Mouse (Mus musculus) G1E-ER4 (cell line): ENCODE data around the gene Rnf13. TPM values are rescaled to one million over a fixed set of nuclear protein-coding genes. Genes with fewer than 3 reads are reported as not detected.

Experiments
- GATA1 ChIP-seq: IDR thresholded peaks from one replicate; pipeline ENCODE4 v1.8.0; 2012; ENCODE audit warnings: low read length, inconsistent platforms
- polyA plus RNA-seq: library from polyadenylated mRNA; stranded (reverse); fragments of >175 nt; gene quantifications from 2 replicates; pipeline ENCODE4 v1.2.3, GENCODE M21; 2012

Rnf13 gene
- 0.10 and 0.22 TPM in 2 replicates for polyA plus RNA-seq

DNA sequence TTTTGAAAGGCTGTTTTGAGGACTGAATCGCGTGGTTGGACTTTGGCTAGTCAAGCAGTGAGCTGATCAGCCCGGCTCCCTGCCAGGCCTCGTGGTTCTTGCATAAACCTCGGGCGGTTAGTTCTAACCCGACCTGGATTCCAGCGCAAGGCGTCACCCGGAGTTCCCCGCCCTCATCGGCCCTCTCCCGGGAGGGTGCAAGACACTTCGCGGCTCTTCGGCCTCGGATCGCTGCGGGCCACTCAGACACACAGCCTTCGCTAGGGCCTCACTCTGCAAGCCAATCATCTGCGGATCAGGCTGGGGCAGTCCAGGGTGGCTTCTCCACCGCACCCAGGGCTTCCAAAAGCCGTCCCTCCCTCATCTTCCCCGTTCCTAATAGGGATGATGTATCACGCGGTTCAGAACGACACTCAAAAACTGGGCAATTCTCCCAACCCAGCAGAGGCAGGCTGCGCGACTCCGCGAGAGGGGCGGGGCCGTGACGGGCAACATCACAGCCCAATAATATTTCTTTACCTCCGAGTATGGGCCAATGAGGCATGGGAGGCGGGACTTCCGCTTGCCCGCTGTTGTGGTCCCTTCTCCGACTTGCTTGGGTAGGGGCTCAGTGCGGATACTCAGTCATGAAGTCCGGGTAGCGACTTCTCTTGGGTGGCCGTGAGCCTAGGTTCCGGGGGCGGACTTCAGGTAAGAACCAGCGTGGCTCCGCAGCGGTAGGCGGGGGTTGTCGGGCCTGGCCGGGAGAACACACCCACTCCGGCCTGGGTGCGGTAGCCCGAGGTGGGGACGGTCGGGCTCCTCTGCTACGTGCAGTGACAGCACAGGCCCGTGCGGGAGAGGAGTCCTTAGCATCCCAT, at the start of gene Rnf13:
Rnf13 (plus strand) TSS at position 552 of the 860 bp plus-strand sequence.
- no peak for TF ChIP-seq GATA1

DNA sequence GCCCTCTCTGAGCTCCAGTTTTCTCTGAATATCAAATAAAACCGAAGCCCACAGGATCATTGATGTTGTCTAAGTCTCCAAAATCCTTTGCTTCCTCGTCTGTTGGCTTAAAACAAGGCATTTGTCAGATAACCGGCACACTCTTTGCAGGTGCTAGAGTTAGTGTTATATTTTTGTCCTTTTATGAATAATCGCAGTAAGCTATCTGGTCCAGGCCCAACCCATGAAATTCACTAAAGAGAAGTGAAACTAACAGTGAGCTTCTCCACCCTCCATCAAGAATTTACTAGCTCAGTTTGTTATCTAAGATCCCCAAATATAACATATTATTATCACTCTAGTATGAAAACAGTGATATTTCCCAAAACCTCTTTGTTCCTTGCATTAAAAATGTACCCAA, 44.1 kb upstream of the Rnf13 start:
- no peak for TF ChIP-seq GATA1

DNA sequence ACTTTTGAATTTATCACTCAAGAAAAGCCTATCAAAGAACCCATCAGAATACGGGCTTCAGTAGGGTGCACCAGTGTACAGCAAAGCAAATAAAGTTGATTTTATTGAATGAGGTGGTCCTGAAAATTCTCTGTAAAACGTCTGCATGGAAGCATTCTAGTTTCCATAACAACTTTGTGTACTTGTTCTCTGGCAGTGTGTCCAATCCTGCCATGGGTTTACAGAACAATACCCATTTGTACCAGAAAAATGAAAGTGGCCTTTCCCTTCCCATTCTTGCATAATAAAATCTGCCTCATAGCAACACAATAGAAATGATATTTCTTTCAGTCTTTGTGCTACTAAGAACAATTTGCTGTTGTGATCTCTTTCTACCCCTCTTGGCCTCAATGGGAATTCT, 43.1 kb upstream of the Rnf13 start, which contains the start of gene Ankub1:
Ankub1 (minus strand) TSS at position 81 of the 400 bp plus-strand sequence.
- TF ChIP-seq GATA1: no peak

DNA sequence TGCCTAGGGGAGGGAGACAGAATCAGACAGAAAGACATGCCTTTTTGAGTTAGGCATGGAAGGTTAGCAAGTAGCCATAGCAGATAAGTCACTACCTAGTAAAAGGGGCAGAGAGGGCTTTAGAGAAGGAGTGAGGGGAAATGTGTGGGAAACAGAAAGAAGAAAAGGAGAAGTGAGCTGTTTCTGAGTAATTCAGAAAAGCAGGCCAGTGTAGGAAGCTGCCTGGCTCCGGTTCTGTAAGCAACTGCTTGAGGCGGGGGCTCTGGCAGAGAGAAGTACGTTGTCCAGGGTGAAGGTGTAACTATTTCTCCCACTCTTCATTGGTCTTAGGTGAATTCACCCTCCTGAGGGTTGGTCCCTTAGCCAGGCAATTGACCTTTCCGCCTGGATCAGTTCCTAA, 39.6 kb upstream of the Rnf13 start:
- TF ChIP-seq GATA1: no peak

DNA sequence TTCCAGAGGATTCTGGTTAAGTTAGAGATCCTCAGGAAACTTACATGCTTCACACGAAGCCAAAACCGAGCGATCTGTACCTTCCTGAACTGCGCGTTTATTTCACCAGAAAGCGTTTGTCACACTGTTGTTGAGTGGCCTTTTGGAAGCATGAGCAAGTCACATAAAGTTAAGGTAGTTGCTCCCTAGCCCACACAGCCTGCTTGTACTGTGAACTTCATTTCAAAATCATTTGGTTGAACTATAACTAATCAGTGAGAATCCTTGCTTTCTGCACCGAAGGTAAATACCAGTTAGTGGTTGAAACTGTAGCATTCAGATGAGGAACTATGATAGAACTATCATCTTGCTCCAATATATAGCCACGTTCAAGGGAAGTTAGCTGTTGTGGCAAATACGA, 39.1 kb upstream of the Rnf13 start:
- TF ChIP-seq GATA1: no peak

DNA sequence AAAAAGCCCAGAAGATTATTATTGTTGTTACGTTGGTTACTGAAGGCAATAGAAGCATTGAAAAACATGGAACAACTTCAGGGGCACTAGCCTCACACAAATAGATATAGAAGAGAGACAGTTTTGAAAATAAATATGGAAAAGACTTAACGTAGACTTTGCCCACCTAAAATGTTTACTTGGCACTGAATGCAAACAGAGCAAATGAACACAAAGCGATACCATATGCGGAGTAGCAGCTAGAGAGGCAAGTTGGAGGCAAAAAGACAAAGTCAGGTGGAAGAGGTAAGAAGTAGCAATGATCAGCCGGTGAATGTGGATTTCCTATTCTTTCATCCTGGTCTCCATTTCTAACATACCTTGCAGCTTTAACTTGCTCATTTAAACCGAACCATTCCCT, 21.7 kb upstream of the Rnf13 start:
- no peak for TF ChIP-seq GATA1

DNA sequence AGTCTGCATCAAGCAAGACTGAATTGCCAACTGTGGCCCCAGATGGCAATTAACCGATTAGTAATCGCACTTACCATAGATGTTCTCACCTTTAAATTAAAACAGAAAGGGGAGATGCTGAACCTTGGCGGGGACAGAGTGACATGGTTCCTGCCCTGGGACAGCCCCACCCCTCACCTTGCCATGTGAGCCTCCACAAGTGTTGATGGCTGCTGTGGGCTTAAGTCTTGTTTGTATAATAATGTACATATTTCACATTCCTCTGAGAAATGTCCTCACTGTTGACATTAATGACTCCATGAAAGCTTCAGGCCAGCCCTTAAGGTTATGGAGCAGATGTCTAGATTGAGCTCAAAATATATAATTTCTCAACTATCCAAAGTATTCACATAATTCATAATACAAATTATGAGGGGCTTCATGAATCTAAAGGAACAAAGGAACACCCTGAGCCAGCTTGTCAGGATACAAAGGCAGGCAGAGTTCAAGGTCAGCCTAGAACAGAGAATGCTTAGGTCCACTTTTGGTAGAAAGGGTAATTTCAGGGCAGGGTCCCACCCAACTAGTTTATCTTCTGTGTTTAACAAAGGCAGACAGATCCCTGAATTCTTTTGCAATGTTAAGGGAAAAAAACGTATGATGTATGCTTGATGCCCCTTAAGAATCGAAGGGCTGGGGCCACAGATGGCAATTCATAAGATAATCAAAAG, 3.5 kb upstream of the Rnf13 start:
- TF ChIP-seq GATA1: no peak

DNA sequence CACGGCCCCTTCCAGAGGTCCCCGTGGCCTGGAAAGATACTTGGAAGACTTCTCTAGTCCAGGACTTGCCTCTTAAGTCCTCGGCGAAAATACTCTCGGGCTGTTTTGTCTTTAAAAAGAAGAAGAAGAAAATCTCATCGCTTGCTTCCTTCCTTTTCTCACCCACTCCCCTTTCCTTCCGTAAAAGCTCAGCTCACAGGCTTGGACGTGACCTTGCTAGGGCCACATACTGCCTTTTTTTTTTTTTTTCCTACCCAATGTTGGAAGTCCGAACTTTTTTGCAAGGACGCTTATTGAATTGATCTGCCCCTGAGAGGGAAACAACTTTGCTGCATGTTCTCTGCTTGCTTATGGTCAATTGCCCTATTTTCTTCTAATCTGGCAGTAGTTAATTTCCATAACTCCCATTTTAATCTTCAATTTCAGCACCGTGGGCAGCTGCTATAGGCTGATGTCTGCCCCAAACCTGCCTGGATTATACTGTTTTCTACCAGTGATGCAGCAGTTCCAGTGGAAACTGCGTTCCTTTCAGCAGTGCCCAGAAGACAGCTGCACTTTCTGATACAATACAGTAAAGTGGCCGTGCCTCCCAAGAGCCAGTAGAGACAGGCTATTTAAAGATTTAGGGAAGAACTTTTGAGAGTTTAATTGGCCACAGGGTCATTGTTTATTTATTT, 695 bp downstream of the Rnf13 start:
- TF ChIP-seq GATA1: no peak

DNA sequence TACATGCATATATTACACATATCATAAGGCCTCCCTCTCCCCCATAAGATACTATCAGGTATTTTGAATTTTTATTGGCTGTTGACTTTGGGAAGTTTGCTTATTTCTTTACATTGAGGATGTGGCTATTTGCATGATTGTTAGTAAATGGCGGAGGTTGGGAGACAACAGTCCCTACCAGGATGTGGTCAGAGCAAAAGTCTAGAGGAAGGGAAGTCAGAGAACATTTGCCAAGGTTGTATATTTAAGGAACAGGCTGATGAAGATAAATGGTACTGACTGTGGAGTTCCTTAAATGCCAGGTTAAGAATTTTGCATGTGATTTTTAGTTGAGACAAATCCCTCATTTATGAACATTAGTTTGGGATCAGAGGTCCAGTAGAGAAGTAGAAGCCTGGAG, 4.0 kb downstream of the Rnf13 start:
- TF ChIP-seq GATA1: no peak

DNA sequence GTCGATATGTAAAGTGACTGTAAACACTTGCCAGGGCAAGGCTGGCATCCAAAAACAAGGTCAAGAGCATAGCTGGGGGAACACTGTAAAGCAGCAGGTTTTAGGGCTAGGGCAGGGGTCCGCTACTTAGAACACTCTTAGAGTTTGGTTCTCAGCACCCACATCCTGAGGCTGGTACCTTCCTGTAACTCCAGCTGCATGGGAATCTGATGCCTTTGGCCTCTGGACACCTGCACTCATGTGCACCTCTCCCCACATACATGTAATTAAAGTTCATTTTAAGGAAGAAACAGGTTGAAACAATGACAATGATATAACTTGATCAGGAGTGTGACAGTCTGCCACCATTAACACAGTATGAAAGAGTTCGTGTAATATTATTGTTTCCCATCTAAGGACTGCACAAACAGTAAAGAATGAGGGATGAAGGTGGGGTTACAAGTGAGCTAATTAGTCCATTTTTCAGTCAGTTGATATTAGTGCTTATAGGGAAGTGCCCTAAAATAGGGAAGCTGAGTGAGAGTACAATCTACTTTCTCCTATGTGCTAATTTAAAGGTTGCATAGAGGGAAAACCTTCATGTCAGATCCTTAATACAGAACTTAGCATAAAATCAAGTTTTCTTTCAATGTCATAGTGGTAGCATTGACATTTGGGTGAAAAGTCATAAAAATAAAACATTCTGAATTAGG, 12.9 kb downstream of the Rnf13 start:
- TF ChIP-seq GATA1: no peak

DNA sequence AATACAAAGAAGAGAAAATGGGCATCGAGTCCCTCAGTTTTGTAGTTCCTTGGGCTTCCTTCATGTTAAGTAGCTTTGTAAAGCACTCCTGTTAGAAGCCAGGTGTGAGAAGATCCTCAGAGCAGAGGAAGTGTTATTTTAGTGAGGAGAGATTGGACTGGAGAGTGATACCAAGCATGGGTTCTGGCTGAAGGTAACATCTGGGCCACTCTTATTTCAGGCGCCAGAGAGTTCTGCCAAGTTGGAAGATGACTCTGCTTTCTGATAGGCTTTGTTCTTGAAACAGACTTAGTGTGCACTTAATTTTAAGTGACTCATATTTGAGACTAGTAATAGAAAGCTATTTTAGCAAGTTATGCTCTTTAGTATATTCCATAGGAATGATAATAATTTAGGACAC, 41.1 kb downstream of the Rnf13 start:
- no peak for TF ChIP-seq GATA1

DNA sequence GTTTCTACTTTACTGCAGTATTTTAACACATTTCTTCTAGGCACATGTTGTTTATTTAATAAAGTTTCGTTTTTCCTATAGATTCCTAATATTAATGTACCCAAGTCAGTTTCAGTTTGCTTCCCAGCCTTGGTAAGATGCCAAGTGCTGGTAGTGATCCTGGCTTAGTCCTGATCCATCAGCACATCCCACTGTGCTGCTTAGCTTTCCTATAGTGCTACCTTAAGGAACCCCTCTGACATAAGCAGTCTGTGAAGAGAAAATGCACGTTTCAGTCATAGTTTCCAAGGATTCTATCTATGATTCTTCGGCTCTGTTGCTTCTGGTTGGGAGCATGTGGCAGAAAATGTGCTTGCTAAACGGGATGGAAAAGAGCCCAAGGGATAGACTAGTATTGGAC, 52.6 kb downstream of the Rnf13 start:
- no peak for TF ChIP-seq GATA1

DNA sequence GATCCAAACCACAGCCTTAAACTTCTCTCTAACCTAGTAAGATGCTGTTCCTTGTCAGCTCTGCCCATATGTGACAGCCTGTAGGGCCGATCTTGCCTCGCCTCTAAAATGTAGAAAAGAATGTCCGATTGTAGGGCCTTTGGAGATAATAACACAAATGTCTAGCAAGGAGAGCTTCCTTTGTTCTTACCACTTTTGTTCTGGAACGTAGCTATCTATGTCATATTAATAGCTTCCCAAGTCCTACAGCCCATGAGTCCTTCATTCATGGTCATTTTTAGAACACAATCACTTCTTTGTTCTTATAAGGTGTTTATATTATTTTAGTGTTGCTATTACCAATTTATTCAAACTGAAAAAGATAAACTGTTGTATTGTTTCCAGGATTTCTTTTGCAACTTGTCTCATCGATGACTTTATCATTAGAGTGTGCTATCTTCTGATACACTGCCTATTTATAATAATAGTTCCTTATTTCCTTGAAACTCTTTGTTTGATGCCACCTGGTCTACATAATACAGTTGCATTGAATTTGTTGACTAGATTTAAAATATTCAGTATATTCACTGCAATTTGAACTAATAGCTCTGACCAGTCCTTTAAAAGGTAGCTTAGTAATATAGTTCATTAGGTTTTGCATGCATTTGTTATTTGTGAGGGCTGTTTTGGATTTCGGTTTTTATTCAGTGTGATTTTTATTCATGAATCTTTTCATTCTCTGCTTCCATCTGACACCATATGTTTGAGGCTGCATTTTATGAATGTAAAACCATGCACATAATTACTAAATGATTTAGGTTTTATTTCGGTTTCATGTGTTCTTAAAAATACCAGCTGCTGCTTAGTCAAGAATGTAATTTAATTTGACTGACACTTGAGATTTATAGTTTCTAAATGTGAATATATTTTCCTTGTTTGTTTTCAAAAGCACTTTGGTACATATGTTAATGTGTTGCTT, 53.4 kb downstream of the Rnf13 start:
- no peak for TF ChIP-seq GATA1

DNA sequence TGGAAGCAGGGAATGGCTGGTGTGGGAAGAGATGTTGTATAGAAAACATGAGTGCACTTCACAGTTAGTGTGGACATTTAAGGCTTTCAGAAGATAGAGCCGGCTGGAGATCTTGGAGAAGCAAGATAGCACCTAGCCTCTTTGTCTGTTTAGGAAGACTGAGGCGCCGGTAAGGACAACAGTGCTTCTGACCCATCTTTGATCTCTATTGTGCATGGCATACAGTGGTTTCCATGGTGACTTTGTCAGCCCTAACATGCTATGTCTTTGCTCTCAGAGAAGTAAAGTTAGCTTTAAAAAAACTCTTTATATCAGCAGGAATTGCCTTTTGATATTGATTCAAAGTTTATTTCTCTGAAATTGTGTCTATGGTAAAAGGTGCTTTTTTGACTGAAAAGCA, 55.2 kb downstream of the Rnf13 start:
- TF ChIP-seq GATA1: no peak

DNA sequence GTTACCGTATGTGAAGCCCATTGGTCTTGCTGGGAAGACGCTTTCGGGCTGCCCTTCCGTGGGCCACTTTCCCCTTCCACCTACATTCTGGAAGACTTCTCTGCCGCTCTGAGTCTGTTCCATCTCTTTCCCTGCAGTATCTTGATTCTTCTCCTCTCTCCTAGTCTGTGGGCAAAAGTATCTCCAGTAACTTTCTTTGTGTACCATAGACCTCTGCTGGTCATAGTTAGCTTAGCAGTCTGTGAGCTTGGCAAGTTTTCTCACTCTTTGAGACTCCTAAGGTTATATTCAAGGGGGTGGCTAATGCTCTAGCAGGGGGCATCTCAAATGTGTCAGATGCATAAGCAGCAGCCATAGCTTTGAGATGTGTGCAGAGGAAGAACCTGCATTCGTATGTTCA, 79.6 kb downstream of the Rnf13 start:
- no peak for TF ChIP-seq GATA1

DNA sequence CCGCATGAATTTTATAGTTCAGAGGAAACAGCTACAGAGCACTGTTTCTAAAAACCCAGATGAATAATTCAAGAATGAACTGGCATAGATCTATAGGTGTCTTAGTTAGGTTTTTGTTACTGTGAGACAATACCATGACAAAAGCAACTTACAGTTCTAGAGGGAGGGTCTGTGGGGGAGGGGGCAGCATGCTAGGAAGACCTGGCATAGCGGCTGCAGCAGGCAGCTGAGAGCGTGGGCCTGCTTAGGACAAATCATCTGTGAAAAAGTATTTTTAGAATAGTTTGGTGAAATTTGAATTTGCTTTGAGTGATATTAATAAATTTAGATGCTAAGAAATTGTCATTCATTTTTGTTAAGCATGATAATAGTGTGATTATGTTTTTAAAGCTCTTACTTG, 90.0 kb downstream of the Rnf13 start:
- no peak for TF ChIP-seq GATA1
